Mouse (Mus musculus): Measurements from ENCODE around the gene Gm30083.

GRCm38 (mm10) chr14:34026710-34027109 is 11.7 kb upstream of the Gm30083 start:
- TF ChIP-seq POLR2A (IDR thresholded peaks at IDR 0.05; ENCODE audit: low read depth, low read length) (no peak), CTCF (conservative IDR thresholded peaks at IDR 0.05; ENCODE audit: insufficient read depth, insufficient read length, low read depth, low read length) (no peak)

Data from kidney, adult 2 months (tissue).